Mouse (Mus musculus) stomach, embryonic 14.5 days (tissue): ENCODE data around the gene Rps9. TPM values are rescaled to one million over a fixed set of nuclear protein-coding genes. Genes with fewer than 3 reads are reported as not detected.
A peak's percentile ranks its signal among the peaks of the same experiment; 100 is the strongest.

Experiments used
- ATAC-seq: fragments of 200-750 bp; cut with Nextera tagmentation; 2 replicates; pipeline ENCODE4 v1.8.0; 2017; ENCODE audit warnings: low read depth, moderate TSS enrichment; ENCODE audit not compliant: insufficient number of reproducible peaks, insufficient read depth, low FRiP score
- H3K27ac ChIP-seq: fragments of 300-500 bp; sonication (generic); 2 replicates; pipeline ENCODE4 v1.5.1; 2014; ENCODE audit warnings: mild to moderate bottlenecking, low read length, moderate library complexity, mixed read lengths
- H3K27me3 ChIP-seq: fragments of 300-500 bp; sonication (generic); 2 replicates; pipeline ENCODE4 v1.6.1; 2014; ENCODE audit warnings: low read length, control low read depth, mixed read lengths; ENCODE audit not compliant: control insufficient read depth, insufficient read depth
- H3K36me3 ChIP-seq: fragments of 300-500 bp; sonication (generic); 2 replicates; pipeline ENCODE4 v1.6.1; 2014; ENCODE audit warnings: mild to moderate bottlenecking, control low read depth, low read length, moderate library complexity, mixed read lengths; ENCODE audit not compliant: control insufficient read depth, insufficient read depth
- H3K4me1 ChIP-seq: fragments of 300-500 bp; sonication (generic); 2 replicates; pipeline ENCODE4 v1.6.1; 2014; ENCODE audit warnings: low read length, control low read depth, mixed read lengths; ENCODE audit not compliant: control insufficient read depth, insufficient read depth
- H3K4me2 ChIP-seq: fragments of 300-500 bp; sonication (generic); replicated peaks from 2 replicates; pipeline ENCODE4 v1.6.1; 2014; ENCODE audit warnings: low read depth, low read length, control low read depth
- H3K4me3 ChIP-seq: fragments of 300-500 bp; sonication (generic); 2 replicates; pipeline ENCODE4 v1.5.1; 2014; ENCODE audit warnings: low read depth, low read length, control low read depth
- H3K9ac ChIP-seq: fragments of 300-500 bp; sonication (generic); replicated peaks from 2 replicates; pipeline ENCODE4 v1.6.1; 2014; ENCODE audit warnings: low read depth, mild to moderate bottlenecking, control low read depth, low read length, moderate library complexity, mixed read lengths
- H3K9me3 ChIP-seq: fragments of 300-500 bp; sonication (generic); 2 replicates; pipeline ENCODE4 v1.6.1; 2016; ENCODE audit warnings: low read depth, low read length, control low read depth; ENCODE audit not compliant: control insufficient read depth
- WGBS: fragments of 180-500 bp; shearing (Covaris S2); extraction: QIAGEN DNeasy Blood & Tissue Kit; methylation state at CpG from one replicate; pipeline ENCODE4 v1.1.7; 2014; 5-methylcytosine and 5-hydroxymethylcytosine counted together
- polyA plus RNA-seq: library from polyadenylated mRNA; unstranded; fragments of >200 nt; fragmentation: Nextera tagmentation; extraction: Ambion mirVana; gene quantifications from 2 replicates; pipeline ENCODE4 v1.2.1, GENCODE M21; 2014

Gene Rps9
- polyA plus RNA-seq: 1,552 and 1,583 TPM in 2 replicates

GRCm38 (mm10) chr7:3703879-3704441 lies at the start of gene Rps9:
TSS of gene Rps9 (plus strand) at chr7:3703993.
- peaks cover 45% of the 10 kb centered on the region for H3K36me3 ChIP-seq

GRCm38 (mm10) chr7:3656966-3657365 lies 46.8 kb upstream of the Rps9 start:
- H3K9ac ChIP-seq: no peak overlapping the region
- no peaks in the 10 kb centered on the region for H3K9me3 ChIP-seq
- no peaks in the 10 kb centered on the region for H3K4me1 ChIP-seq
- 83% methylated on average over 4 of the region's 4 CpGs for WGBS
- H3K36me3 ChIP-seq: peaks cover 91% of the 10 kb centered on the region
- ATAC-seq: no peak
- H3K27me3 ChIP-seq: no peaks in the 10 kb centered on the region
- H3K27ac ChIP-seq: no peak overlapping the region
- H3K4me2 ChIP-seq: no peak overlapping the region
- H3K4me3 ChIP-seq: no peak overlapping the region

More at GRCm38 (mm10) chr7:3703879-3704441, at the start of gene Rps9:
- peak; percentile 95 for ATAC-seq
- no peaks in the 10 kb centered on the region for H3K27me3 ChIP-seq
- peaks cover 9% of the 10 kb centered on the region for H3K4me1 ChIP-seq
- peak within 1 kb of the TSS; percentile 88 for H3K4me2 ChIP-seq
- WGBS: 2% methylated on average over 42 of the region's 42 CpGs
- peak within 1 kb of the TSS; percentile 86 for H3K9ac ChIP-seq
- H3K4me3 ChIP-seq: peak within 1 kb of the TSS; percentile 80
- no peaks in the 10 kb centered on the region for H3K9me3 ChIP-seq
- H3K27ac ChIP-seq: peak within 1 kb of the TSS; percentile 95

- 0 out of 2 replicates have a peak, but pooled peaks cover 2% of the 10 kb centered on the region for H3K4me1 ChIP-seq
- no peaks in the 10 kb centered on the region for H3K9me3 ChIP-seq
- H3K27ac ChIP-seq: no peak overlapping the region
- H3K36me3 ChIP-seq: peaks cover 86% of the 10 kb centered on the region
- no peak for ATAC-seq
- H3K27me3 ChIP-seq: no peaks in the 10 kb centered on the region
- H3K4me3 ChIP-seq: no peak overlapping the region
- WGBS: 92% methylated on average over 14 of the region's 14 CpGs
- no peak overlapping the region for H3K4me2 ChIP-seq
- H3K9ac ChIP-seq: no peak overlapping the region
Measured at GRCm38 (mm10) chr7:3658578-3658977, 45.2 kb upstream of the Rps9 start.

GRCm38 (mm10) chr7:3664524-3665214 lies 39.1 kb upstream of the Rps9 start:
- peak overlapping the region; percentile 59 for H3K4me3 ChIP-seq
- H3K36me3 ChIP-seq: peaks cover 27% of the 10 kb centered on the region
- ATAC-seq: no peak
- H3K27me3 ChIP-seq: no peaks in the 10 kb centered on the region
- peak overlapping the region; percentile 88 for H3K27ac ChIP-seq
- H3K9ac ChIP-seq: peak overlapping the region; percentile 59
- WGBS: 34% methylated on average over 15 of the region's 15 CpGs
- peak overlapping the region; percentile 49 for H3K4me2 ChIP-seq
- 0 out of 2 replicates have a peak, but pooled peaks cover 10% of the 10 kb centered on the region for H3K4me1 ChIP-seq
- H3K9me3 ChIP-seq: no peaks in the 10 kb centered on the region

- Histone ChIP-seq H3K9ac (peak within 1 kb of the TSS; percentile 59), H3K27me3 (no peaks in the 10 kb centered on the region), H3K4me3 (peak within 1 kb of the TSS; percentile 59), H3K4me1 (0 out of 2 replicates have a peak, but pooled peaks cover 10% of the 10 kb centered on the region), H3K36me3 (peaks cover 19% of the 10 kb centered on the region), H3K4me2 (peak within 1 kb of the TSS; percentile 49), H3K27ac (peak within 1 kb of the TSS; percentile 88), H3K9me3 (no peaks in the 10 kb centered on the region)
- WGBS: 4% methylated on average over 45 of the region's 45 CpGs
- peak; percentile 99 for ATAC-seq
Measured at GRCm38 (mm10) chr7:3665215-3666114, 38.3 kb upstream of the Rps9 start, which contains the start of gene Leng1. TSS of gene Leng1 (minus strand) at chr7:3665840.

GRCm38 (mm10) chr7:3666921-3667391 lies 36.8 kb upstream of the Rps9 start:
- Histone ChIP-seq H3K9me3 (no peaks in the 10 kb centered on the region), H3K9ac (no peak overlapping the region), H3K4me2 (peak overlapping the region; percentile 20), H3K36me3 (peaks cover 11% of the 10 kb centered on the region; the same call in 1 of the 2 replicates), H3K27me3 (no peaks in the 10 kb centered on the region), H3K27ac (peak overlapping the region; percentile 22; the same call in 1 of the 2 replicates), H3K4me3 (no peak overlapping the region), H3K4me1 (0 out of 2 replicates have a peak, but pooled peaks cover 10% of the 10 kb centered on the region)
- no peak for ATAC-seq
- 17% methylated on average over 14 of the region's 14 CpGs for WGBS

GRCm38 (mm10) chr7:3674507-3675227 lies 29.1 kb upstream of the Rps9 start:
- H3K27me3 ChIP-seq: no peaks in the 10 kb centered on the region
- WGBS: 73% methylated on average over 10 of the region's 10 CpGs
- no peaks in the 10 kb centered on the region for H3K4me1 ChIP-seq
- H3K4me2 ChIP-seq: no peak overlapping the region
- H3K36me3 ChIP-seq: no peaks in the 10 kb centered on the region; the same call in 1 of the 2 replicates
- H3K9me3 ChIP-seq: no peaks in the 10 kb centered on the region
- H3K9ac ChIP-seq: no peak overlapping the region
- no peak overlapping the region for H3K4me3 ChIP-seq
- H3K27ac ChIP-seq: no peak overlapping the region
- ATAC-seq: peak; percentile 76; the same call in 1 of the 2 replicates
